Mouse (Mus musculus) thymus, adult 2 months (tissue): ENCODE measurements at regions not wholly inside any gene's neighbourhood (a gene's known extent, or its start where the extent isn't known, plus 50 kb on each side); places are given as distances from the start of the nearest gene placed in this dataset.

Source experiments
- CTCF ChIP-seq: fragments of 200-500 bp; IDR thresholded peaks from 2 replicates; pipeline ENCODE4 v1.5.1; 2012; ENCODE audit warnings: mild to moderate bottlenecking, control low read depth, low read length, moderate library complexity, borderline replicate concordance; ENCODE audit not compliant: control insufficient read depth, poor library complexity, insufficient read depth; ENCODE audit errors: extremely low read depth
- POLR2A ChIP-seq: fragments of 200-500 bp; IDR thresholded peaks from 2 replicates; pipeline ENCODE4 v1.6.1; 2012; ENCODE audit warnings: mild to moderate bottlenecking, low read length, control low read depth, moderate library complexity; ENCODE audit not compliant: control insufficient read depth, poor library complexity, insufficient read depth; ENCODE audit errors: extremely low read depth

- TF ChIP-seq CTCF (no peak), POLR2A (no peak)
Measured at GRCm38 (mm10) chr14:99499502-99500266, 201.2 kb downstream of the Klf5 start.
